Mouse (Mus musculus): Measurements from ENCODE around the gene Chd4.

Gene Chd4

DNA sequence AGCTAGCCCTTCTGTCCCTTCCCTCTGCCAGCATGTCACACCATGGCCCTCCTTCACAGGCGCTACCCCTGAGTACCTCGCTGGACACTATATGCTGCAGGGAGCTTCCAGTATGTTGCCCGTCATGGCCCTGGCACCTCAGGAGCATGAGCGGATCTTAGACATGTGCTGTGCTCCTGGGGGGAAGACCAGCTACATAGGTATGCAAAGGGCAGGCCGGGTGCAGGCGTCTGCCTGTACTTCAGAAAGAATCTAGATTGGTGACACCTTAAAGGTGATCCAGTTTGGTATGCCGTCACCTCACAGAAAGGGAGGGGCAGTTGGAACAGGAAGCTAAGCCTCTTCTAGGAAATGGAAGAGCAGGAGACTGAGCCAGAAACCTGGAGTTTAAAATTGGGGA is 44.0 kb downstream of the Chd4 start:
- DNase-seq (ENCODE audit: low spot score in 2 of 2) = no peak

DNA sequence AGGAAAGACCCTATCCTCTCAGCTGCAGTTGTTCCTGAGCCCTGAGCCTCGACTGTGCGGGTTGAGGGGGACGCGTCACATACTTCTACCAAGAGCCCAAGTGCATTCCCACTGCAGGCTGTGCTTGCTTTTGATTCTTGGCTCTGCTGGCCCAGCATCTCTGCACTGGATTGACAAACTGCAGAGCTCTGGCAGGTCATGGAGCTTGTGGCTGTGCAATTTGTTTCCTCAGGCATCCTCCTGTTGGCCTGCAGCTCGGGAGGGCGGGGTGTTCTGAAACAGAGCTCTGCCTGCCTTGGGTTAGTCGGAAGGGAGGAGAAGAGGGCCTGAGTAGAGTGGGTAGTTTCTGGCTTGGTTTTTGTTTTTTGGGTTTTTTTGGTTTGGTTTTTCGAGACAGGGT is 46.7 kb downstream of the Chd4 start:
- no peak for DNase-seq (ENCODE audit: low spot score in 2 of 2)

DNA sequence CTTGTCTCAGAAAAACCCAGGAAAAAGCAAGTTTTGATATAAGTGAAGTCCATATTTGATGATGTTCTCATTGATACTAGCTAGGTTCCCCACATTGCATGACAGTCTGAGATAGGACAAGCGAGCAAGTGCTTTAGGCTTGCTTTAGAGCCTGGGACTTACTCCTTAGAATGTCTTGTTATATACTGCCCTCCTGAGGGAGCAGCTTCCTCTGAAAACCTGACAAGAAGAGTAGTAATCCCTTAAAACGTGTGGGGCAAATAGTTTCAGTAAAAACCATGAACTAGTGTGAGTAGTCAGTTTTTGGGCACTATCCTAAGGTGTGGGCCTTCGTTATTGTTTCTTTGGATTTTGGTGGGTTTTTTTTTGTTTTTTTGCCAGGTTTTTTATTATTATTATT is 47.3 kb downstream of the Chd4 start:
- DNase-seq (ENCODE audit: low spot score in 2 of 2) = no peak

DNA sequence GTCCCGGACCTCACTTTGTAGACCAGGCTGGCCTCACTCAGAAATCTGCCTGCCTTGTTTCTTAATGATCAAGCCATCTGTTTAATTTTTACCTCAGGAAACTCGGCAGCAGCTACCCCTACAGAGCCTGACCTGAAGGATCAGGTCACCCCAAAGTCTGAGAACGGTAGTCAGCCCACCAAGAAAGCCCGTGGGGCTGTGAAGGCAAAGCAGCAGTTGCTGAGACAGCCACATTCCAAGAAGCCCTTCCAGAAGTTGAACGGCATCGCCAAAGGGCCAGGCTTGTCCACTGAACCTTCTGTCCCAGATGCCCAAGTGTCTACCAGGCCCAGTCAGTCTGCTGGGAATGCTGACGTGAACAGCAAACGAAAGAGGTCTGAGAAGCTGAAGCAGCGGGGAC is 48.1 kb downstream of the Chd4 start:
- no peak for DNase-seq (ENCODE audit: low spot score in 2 of 2)

DNA sequence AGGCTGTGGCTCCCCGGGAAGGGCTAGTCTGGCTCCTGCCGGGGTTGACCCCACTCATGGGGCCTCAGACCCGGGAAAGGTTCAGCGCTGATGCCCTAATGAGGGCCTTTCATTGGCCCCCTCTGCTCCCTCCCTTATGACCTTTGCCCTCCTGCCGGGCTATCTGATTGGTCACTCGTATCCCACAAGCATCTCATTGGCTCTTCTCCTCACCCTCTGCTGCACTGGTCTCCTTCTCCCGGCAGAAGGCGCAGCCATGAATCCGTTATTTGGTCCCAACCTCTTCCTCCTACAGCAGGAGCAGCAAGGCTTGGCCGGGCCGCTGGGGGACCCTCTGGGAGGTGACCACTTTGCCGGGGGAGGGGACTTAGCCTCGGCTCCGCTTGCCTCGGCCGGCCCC is 49.2 kb downstream of the Chd4 start, which contains the start of gene Iffo1:
TSS of gene Iffo1 (plus strand) at position 241 of the 400 bp plus-strand sequence.
- DNase-seq (ENCODE audit: low spot score in 2 of 2) = peak; percentile 90 to 93

DNA sequence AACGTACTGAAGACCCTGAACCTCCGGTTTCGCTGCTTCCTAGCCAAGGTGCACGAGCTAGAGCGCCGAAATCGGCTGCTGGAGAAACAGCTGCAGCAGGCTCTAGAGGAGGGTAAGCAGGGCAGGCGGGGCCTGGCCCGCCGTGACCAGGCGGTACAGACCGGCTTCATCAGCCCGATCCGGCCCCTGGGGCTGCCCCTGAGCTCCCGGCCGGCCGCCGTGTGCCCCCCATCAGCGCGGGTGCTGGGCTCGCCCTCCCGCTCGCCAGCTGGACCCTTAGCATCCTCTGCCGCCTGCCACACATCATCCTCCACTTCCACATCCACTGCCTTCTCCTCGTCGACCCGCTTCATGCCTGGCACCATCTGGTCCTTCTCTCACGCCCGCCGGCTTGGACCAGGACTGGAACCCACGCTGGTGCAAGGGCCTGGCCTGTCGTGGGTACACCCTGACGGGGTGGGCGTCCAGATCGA is 49.7 kb downstream of the Chd4 start:
- no peak for DNase-seq (ENCODE audit: low spot score in 2 of 2)

DNA sequence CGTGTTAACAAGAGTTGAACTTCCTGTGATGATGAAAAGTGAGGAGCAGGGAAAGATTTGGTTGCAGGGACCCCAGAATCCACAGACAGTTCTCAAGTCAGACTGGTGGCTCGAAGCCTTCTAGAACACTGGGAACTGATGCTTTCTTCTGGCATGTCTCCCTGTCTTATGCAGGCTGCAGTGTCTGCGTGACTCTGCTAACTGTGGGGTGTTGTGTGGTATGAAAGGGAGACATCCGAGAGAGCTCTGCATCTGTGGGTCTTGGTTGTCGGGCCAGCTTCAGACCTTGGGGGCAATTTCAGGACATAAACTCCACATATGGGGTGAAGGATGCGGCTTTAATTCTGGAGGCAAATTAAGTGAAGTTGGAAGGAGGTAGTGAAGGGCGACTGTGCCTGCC is 50.4 kb downstream of the Chd4 start:
- no peak for DNase-seq (ENCODE audit: low spot score in 2 of 2)

DNA sequence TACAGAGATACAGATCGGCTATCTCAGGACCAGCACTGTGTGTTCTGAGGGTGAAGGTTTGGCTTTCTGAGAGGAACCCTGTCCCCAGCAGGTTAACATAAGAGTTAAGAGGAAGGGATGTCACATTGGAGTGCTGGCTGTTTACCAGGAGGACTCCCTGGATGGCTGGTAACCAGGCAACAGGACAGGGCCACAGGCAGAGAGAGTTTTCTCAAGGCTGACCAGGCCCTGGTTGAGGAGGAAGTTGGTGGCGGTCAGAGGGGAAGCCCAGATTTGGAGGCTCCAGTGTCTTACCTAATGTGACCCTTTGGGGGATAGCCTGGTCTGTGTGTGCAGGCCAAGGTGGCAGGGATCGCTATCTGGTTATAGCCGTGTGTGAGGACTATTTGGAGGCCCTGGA is 51.0 kb downstream of the Chd4 start:
- DNase-seq (ENCODE audit: low spot score in 2 of 2) = no peak

DNA sequence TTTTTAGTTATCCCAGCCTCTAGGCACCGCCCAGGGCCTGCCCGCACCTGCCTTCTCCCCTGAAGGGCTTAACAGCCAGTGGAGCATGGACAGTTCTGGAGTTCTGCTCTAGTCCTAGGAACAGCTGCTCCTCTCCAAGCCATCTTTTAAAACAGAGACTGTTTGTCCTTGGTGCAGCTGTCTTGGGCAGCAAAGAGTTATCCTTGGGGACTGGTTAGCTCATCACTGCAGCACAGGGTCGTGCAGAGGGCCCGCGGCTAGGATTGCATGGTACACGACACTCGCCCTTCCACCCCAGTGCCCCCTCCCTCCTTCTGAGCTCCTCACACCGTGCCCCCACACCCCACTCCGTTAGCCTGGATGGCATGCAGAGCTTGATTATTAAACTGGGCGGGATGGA is 51.5 kb downstream of the Chd4 start:
- DNase-seq (ENCODE audit: low spot score in 2 of 2) = no peak

DNA sequence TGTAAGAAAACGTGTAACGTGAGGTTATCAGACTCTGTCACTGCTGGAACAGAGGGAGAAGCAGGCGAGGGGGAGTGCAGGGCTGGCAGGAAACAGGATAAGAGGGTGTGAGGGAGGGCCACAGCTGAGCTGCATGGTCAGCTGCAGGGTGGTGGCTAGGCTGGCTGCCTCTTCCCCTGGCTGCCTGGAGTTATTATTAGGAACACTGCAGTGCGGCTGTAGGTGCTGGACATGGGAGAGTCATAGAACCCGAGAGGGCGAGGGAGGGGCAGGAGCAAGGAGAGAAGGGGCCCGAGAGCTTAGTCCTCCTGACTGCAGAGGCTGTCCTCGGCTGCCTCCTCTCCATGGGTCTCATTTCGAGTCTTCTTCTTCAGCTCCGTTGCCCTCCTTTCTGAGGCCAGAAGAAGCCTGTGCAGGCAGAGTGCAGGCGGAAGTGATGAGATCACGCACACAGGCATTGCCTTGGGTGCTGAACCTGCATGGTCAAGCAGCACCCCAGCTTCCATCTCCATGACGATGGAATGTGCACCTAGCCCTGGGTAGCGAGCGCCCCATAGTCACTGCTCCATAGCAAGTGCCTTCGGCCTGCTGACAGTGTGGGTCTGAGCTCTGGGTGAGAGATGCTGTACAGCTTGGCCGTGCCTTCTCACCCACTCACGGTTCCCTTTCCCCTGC is 52.6 kb downstream of the Chd4 start:
- DNase-seq (ENCODE audit: low spot score in 2 of 2) = peak in 1 of 2 experiments; percentile 66

DNA sequence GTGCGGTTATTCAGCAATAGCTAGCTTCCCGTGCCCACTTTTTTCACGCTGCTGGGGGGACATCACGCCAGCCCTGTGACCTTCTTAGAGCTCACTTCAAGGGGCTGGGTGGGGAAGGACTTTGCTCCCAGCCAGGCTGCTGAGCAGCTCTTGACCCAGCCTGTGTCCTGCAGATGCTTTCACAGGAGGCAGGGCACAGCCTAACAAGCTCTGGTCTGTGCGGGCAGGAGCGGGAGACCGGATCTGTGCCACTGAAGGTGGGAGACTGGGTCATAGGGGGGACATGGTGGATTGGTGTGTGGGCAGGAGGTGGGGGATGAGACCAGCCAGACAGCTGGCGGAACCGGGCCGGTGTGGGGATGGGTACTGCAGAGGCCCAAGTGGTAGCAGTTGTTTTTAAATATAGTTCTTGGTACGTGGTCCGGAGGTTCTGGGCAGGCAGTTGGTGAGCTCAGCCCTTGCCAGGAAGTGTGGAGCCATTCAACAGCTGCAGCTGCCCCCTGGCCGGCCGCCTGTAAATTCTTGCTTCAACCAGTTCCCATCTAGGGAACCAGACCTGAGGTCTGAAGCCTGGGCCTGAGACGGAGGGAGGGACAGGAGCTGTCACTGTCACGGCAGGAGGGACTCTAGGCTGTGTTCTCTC is 53.3 kb downstream of the Chd4 start:
- no peak for DNase-seq (ENCODE audit: low spot score in 2 of 2)

DNA sequence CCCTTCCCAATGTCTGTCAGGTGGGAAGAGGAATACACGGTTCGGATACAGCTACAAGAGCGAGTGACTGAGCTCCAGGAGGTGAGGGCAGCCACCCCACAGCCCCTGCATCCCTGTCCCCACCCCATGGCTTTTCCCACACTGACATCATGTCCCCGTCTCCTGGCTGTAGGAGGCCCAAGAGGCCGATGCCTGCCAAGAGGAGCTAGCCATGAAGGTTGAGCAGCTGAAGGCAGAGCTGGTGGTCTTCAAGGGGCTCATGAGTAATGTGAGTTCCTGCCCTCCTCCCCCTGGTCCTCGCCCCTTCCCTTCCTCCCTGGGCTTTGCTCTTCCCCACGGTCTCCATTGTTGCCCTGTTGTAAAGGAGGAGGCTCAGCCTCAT is 53.8 kb downstream of the Chd4 start:
- no peak for DNase-seq (ENCODE audit: low spot score in 2 of 2)

DNA sequence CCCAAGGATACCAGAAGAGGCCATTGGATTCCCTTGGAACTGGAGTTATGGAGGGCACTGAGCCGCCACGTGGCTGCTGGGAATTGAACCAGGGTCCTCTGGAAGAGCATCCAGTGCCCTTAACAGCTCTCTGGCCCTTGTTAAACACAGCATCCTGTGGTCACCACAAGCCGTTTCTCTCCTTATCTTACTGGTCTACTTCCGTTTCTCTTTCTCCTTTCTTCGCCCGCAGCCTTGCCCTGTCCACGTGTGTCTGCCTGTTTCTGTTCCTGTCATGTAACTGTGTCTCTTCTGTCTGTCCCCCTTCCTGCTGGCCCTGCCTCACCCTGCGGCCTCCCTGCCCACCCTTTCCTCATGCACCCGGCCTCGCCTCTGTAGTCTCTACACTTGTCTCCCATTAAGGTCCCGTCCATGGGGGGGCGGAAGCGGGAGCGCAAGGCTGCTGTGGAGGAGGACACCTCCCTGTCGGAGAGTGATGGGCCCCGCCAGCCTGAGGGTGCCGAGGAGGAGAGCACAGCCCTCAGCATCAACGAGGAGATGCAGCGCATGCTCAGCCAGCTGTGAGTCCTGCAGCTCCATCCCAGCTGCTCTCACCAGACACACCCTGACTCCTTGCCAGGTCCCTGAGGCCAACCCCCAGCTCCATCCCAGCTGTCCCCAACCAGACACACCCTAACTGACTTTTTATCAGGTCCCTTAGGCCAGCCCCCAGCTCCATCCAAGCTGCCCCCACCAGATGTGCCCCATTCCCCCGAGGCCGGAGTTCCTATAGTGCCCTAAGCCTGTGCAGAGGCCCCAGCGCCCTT is 56.6 kb downstream of the Chd4 start:
- no peak for DNase-seq (ENCODE audit: low spot score in 2 of 2)

DNA sequence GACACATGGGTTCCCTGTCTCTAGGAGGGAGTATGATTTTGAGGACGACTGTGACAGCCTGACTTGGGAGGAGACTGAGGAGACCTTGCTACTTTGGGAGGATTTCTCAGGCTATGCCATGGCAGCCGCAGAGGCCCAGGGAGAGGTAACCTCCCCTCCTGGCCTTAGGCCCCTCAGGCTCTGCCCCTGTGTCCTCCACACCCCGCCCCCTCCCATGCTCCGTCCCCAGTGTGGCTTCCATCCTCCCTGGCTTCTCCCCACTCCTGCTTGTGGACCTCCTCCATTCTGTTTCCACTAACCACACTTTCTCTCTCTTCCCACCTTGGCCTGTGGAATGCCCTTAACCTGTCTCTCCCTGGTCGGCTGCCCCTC is 57.2 kb downstream of the Chd4 start:
- no peak for DNase-seq (ENCODE audit: low spot score in 2 of 2)

DNA sequence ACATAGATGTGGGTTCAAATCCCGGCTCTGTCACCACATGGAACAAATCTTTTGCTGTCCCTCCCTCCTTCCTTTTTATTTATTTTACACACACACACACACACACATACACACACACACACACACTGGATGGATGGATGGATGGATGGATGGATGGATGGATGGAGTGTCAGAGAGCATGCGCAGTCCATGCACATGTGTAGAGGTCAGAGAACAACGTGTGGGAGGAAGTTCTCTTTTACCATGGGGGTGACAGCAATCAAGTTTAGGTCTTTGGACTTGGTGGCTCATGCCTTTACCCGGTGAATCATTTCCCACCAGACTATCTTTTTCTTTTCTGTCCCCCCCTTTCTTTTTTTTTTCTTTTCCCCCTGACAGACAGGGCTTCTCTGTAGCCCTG is 57.9 kb downstream of the Chd4 start:
- no peak for DNase-seq (ENCODE audit: low spot score in 2 of 2)

DNA sequence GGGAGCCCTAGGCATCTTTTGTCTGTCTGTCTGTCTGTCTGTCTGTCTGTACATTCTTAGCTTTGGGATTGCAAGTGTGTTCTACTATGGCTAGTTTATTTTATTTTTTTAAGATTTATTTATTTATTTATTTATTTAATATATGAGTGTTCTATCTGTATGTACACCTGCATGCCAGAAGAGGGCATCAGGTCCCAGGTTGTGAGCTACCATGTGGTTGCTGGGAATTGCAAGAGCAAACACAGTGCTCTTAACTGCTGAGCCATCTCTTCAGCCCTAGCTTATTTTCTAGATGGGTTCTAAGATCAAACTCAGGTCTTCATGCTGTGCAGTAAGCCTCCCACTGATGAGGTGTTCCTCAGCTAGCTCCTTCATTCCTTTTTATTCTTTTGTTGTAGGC is 58.8 kb downstream of the Chd4 start:
- DNase-seq (ENCODE audit: low spot score in 2 of 2) = no peak

DNA sequence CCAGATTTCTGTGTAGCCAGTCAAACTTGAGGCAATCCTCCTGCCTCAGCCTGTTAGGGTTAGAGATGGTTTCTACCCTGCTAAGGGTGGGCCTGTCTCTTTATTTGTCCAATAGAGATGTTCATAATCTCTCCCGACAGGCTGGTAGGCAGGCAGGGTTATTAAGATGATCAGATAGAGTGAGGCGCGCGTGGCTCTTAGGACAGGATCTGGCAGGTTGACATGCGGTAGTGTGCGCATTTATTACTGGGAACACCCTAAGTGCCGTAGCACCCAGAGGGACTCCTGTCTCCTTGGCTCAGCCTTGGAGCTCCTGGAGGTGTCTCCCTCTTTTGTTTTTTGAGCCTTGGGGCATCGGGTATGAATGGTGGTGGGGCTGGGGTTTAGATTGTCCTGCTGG is 59.5 kb downstream of the Chd4 start:
- DNase-seq (ENCODE audit: low spot score in 2 of 2) = no peak

DNA sequence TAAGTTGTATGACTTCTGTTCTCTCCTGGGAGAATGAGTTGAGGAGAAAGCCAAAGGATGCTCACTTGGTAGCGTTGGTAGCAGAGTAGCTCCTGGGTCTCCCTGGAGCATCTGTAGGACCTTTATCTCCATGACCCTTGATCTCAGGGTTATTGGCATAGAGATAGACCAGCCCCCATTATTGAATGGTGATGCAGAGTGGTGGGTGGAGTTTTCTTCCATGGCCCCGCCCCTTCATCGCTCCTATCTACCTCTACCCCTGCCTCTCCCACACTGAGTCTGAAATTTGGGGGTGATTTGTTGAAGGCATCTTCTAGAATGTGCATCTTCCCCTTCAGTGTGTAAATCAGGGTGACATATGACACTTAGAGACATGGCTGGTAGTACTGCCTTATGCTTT is 60.7 kb downstream of the Chd4 start:
- DNase-seq (ENCODE audit: low spot score in 2 of 2) = no peak

DNA sequence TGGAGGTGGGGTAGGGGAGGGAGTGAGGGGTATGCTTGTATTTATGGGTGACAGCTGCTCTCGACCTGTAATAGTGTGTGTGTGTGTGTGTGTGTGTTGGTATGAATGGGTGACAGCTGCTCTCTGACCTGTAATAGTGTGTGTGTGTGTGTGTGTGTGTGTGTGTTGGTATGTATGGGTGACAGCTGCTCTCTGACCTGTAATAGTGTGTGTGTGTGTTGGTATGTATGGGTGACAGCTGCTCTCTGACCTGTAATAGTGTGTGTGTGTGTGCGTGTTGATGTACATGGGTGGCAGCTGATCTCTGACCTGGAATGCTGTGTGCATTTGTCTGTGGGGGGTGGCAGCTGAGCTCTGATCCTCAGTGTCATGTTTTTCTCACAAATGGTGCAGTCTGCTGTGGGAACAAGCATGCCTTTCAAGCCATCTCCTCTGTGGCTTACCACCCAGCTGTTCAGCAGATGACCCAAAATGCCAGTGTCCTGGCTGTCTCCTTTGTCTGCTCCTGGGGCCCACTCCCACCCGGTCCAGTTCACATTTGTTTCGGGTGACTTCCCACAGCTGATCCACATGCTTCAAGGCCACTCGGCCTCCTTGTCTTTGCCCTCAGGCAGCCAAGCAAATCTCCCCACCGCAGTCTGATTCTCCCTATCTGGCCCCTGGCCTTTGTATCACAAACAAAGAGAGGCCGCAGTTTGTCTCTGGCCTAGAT is 61.3 kb downstream of the Chd4 start:
- no peak for DNase-seq (ENCODE audit: low spot score in 2 of 2)

DNA sequence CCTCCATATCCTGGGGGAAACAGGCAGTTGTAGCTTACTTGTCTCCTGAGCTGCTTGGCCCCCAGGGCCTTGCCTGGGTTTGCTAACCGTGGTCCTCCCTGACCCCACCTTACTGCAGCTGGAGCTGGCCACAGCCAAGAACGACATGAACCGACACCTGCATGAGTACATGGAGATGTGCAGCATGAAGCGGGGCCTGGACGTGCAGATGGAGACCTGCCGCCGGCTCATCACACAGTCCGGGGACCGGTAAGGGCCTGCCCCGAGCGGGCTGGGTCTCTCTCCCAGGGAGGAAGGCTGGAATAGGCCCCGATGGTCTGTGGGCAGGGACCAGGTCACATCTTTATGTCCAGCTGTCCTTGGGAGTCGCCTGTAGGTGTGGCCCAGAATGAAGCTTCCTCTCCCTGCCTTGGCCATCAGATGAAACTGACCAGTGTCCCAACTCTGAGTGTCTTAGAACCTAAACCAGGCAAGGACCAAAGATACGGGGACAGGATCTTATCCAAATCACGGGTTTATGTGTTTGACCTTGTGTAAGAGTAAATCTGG is 63.2 kb downstream of the Chd4 start:
- DNase-seq (ENCODE audit: low spot score in 2 of 2) = no peak

DNA sequence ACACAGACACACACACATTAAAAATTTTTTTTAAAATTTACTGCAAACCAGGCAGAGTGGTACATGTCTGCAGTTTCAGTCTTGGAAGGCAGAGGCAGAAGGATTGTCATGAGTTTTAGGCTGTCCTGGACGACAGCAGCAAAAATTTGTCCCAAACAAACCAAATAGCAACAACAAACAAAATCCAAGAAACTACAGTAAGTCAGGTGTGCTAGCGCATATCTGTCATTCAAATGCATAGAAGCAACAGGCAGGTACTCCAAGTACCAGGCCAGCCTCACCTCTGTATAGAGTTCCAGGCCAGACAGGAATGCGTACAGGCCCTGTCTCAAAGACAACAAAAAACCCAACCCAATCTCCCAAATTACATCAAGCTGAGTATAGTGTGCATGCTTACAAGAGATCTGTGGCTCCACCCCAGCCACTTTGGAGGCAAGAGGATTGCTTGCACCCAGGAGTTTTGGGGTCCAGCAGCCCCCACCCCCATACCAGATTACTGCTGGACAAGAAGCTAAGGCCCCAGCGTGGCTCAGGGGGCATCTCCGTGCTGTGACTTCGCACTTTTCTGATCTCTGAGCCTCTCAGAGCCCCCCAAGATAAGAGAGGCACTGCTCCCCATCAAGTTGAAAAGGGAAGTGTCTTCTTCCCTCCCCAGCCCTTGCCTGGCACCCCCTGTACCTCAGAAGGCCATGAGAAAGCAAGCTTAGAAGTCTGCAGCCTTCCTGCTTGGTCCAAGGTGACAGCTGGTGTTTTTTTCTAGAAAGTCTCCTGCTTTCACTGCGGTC is 64.2 kb downstream of the Chd4 start:
- no peak for DNase-seq (ENCODE audit: low spot score in 2 of 2)
